Mouse (Mus musculus) spleen, adult 12 weeks (tissue): ENCODE data around the gene Adamts12.

Source experiments
- DNase-seq: peaks from one replicate; pipeline ENCODE4 v3.0.0; 2022; ENCODE audit warnings: low spot score

Gene Adamts12

DNA sequence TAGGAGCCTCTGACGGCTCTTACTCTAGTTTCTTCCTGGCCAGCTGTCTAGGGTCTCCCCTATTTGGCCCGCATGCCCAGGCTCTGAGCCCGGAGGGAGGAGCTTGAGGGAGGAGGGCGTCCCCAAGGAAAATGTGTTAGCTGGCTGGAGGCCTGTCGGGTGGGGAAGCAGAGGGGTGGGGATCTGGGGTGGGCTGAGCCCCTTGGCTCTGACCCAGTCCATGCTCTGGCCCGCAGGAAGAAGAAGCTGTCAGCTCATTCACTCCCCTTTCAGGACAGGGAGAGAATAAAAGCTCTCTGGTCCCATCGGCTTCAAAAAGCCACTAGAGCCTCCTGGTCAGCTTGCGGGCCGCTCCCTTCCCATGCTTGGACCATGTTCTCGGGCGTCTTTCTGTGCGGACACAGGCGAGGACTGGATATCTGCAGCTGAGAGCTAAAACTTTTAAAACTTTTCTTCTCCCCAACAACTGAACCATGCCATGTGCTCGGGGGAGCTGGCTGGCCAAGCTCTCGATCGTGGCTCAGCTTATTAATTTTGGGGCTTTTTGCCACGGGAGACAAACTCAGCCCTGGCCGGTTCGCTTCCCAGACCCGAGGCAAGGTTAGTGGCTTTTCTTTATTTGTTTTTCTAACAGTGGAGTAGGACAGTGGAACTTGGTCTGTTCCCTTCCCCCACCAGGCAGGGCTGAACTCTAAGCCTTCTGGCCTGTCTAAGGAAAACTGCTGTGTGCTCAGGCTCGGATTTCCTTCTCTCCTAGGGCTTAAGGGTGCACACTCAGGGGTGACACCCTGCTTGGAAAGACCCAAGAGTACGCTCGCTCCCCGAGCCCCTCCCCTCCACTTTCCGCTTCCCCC, at the start of gene Adamts12:
Gene Adamts12 (plus strand): TSS at position 233 of the 854 bp plus-strand sequence.
- no peak for DNase-seq

DNA sequence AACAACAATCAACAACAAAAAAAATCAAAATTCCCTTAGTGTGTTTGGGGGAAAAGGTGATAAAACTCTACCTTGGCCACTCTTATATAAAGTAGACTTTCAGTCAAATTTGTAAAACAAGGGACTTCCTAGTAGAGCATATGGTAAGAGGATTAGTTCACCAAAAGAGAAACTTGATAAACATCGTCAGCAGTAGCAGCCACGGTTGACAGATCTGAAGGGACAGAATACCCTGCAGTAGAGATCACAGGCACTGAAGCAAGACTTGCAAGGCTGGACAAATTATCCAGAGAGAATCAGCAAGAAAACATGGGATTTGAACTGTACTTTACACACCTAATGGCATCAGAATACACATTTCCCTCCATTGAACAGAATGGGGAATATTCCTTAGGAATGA, 49.7 kb upstream of the Adamts12 start:
- no peak for DNase-seq

DNA sequence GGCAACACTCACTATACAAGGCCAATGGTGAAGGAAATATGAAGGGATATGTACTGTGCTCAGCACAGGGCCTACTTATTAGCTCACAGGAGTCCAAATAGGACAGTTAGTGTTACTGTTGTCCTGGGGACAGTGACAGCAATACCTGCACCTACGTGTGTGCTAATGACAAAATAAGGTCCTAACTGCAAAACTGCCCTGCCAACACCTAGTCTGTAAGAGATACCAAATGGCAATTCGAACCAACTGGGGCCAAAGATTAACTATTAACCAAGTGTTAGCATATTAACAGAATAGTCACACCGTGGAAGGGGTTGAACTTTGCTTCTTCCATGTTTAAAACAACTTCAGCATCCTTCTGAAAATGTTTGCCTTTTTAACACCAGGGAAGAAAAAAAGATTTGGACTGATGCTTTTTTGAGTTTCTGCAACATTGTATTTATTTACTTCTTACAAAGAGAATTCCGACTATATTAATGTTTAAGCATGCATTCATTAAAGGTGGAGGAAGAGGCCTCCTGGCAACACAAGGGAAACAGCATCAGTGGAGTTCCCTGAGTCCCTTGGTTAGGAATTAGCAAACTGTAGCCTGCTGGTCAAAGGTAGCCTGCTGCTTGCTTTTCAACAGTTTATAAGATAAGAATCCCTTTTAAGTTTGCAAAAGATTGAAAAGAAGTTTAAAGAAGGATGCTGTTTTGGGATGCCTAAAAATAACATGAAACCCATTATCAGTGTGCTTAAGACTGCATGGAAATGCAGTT, 37.6 kb upstream of the Adamts12 start:
- DNase-seq: no peak

DNA sequence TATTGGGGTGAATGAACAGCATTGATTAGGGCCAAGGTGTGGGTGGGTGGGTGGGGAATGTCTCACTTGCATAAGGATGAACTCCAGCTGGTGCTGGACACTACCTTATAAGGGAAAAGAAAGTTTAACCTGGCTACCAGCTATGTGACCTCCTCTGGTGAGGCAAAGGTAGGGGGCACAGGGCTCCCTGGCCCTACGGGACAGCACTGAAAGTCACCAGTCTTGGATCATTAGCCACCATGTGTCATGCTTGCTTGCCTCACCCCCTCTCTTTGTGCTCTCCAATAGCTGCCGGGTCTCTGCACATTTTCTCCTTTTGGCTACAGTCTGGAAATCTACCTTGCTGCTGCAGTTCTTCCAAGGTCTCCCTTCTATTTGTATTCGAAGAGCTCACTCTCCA, 34.4 kb upstream of the Adamts12 start:
- DNase-seq: no peak

DNA sequence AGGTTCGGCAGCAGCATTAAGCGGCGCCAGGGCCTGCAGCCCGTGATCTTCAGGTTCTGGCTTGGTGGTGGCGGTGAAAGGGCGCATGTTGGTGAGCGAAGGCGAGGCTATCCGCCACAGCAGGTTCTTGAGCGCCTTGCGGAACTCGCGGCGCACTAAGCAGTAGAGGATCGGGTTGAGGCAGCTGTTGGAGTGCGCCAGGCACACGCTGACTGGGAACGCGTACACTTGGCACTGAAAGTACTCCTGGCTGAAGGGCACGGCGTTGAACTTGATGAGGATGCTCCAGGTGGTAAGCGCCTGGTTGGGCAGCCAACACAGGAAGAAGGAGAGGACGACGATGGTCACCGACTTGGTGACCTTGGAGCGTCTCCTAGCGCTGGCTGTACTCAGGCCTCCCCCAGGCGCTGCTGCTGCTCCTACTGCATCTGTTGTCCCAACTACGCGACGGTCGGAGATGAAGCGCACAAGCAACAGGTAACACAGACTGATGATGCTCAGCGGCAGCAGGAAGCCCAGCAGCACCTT, 28.6 kb upstream of the Adamts12 start:
- no peak for DNase-seq

DNA sequence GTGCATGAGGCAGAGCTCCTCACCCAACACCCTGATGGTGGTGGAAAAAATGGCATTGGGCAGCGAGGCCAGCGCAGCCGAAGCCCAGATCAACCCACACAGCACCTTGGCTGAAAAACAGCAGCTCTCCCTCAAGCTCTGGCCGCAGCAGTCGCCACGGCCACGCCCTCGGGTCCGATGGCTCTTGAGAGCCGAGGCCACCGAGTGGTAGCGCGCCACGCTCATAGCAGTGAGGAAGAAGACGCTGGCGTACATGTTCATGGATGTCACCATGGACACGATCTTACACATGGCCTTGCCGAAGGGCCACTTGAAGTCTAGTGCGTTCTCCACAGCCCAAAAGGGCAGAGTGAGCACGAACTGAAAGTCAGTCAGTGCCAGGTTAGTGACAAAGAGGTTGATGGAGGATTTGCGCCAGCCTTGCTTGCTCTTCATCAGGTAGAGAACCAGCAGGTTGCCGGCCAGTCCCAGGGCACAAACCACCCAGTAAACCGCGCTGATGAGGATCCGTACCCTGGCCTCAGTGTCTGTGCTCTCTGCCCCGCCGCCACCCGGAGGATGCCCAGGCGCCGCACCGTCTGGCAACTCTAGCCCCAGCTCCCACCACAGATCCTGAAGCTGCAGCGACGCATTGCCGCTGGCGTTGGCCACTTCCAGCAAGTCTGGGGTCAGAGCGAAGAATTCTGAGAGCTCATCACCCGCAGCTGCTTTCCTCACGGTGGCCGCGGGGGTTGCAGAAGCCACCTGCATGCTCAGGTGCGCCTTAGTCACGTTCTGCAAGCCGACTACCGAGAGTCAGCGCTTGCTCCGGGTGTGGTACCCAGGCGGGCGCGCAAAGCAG, 27.8 kb upstream of the Adamts12 start:
- no peak for DNase-seq

DNA sequence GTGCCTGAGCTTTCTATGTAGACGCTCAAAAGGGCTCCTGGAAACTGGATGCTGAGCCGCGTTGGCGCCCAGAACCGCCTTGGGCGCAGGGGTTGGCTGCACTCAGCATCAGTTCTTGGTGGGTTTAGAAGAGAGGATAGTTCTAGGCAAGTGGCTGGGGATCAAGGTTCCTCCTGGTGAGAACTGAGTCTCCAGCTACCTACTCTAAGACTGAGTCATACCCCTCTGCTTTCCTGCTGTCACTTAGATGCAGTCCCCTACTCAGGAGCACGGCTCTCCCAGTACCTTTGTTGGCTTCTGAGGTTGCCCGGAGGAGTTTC, 27.3 kb upstream of the Adamts12 start:
- DNase-seq: no peak

DNA sequence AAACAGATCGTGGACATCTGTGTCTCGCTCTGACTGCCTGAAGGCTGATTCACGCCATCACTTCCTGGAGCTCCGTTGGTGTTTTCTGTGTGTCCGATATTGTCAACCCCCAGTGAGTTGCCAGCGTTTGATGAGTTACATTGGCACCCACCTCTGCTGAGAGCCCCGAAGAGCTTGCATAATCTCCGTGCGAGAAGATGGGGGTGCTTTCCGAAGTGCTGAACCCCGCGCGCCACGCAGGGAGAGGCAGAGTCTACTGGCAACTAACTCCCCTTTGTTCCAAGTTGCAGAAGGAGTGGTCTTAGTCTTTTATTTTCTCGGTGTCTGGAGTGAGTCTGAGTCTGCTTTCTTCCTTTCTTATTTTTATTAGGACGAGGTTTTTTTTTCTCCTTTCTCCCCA, 26.9 kb upstream of the Adamts12 start, which contains the start of gene Rxfp3:
Gene Rxfp3 (minus strand): TSS at position 281 of the 400 bp plus-strand sequence.
- no peak for DNase-seq

DNA sequence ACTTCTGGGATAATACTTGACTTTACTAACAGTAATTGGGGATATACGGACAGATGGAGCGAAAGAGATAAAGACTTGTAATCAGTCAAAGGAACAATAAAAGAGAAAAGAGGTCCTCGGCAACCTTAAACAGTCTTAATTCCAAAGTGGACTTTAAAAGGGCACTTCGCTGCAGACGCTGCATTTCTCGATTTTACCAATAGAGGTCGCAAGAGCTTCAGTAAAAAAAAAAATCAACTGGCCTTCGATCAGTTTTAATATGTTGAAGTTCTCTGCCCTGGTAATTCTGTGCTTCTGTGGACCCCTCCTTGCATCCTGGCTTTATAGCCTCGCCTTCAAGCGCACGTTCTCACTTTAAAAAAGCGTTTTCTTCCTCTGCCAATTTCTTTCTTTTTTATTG, 26.1 kb upstream of the Adamts12 start:
- no peak for DNase-seq

DNA sequence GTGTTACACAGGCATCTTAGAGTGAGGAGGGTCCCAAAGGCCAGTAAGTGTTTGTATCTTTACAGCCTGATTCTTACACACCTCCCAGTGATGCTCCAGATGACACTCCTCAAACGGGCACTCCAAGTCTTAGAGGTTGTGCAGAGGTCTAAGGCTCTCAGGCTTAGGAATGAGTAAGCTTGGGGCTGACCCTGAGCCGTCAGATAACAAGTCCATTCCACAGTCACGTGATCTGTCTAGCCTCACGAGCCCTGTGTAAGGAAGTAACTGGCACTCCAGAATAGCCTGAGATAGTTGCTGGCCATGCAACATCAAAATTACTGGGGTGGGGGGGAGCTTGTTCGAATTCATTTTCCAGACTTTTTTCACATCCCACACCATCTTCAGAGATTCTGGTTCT, 24.5 kb upstream of the Adamts12 start:
- no peak for DNase-seq

DNA sequence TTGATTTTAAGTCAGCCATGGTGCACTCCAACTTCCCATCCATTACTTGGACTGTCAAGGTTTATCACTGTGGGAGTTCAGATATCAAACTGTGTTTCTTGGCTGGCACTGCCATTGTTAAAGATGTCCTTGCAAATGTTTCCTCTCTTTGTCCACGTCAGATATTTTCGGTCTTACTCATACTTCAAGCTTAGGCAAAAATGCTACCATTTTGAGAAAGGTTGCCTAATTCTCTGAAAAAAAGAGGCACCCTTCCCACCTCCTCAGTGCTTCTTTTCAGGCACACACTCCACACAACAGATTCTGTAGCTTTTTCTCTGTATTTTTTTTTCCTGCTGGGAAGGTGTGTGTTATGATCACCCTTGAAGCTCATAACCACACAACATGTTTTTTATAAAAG, 23.4 kb upstream of the Adamts12 start:
- DNase-seq: no peak

DNA sequence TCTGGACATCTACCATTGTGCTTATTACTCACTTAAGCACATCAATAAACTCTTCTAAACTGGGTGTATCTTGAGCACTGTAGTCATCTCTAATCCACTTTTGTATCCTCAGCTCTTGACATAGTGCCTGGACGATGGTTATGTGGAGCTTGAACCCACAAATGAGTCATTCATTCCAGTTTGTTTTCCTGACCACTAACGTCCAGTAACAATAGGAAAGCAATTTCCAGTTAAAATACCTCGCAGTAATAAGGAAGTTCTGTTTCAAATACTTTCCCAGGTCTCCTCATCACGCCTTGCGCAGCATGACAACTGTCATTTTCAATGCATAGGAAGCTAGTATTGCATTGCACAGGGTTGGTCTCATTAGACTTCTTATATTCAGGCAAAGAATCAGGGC, 21.8 kb upstream of the Adamts12 start:
- DNase-seq: no peak

DNA sequence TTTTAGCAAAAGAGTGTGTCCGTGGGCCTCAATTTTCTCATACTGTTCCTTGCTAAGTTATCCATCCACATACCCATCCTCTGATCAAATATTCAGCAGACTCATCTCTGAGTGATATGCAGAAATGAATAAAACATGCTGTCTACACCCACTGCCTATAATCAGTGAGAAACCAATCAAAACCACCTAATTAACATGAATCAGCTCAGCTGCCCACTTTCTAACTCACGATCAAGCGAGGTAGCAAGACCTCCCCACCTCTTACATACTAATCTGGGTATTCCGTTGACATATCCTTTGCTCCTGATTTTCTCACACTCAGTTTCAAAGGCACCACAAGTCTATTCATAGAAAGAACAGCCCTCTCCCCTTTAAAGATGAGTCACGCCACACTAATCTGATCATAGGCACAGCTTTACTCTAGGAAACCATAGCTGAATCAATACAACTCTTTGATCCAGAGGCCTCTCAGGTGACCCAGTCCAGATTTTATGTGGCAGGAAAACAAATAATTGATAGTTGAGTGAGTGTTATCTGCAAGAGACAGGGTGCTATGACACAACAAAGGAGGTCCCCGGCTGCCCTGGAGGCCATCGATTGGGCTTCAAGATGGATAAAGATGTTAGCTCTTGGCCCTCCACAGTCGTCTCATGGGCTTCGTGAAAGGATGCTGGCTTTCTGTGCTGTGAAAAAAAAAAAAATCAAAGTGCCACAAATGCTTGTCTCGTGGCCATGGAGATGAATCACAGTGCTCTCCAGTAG, 10.7 kb upstream of the Adamts12 start:
- no peak for DNase-seq

DNA sequence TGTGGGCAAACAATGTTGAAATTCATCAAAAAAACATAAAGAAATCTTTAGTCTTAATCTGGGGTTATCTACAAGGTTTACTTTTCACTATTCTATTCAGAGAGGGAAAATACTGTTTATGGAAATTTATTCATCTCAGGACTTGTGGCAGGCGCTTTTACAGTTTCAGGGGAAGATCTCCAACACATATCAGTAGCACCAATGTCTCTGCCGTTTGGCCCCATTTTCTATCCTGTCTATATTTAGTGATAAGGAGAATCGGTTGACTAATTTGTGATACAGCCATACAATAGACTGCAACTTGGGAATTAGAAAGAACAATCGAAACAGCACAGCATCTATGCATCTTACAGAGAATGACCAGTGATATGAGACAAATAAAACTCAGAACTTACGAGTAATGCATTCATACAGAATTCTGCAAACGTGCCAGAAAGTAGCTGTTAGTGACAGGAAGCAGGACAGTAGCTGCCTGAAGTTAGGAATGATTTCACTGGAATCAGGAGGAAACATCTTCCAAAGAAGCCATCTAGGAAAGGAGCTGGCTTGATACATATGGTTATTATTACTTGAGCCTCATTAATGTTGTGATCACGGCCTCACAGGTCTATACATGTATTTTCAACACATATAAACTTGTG, 10.0 kb upstream of the Adamts12 start:
- DNase-seq: no peak

DNA sequence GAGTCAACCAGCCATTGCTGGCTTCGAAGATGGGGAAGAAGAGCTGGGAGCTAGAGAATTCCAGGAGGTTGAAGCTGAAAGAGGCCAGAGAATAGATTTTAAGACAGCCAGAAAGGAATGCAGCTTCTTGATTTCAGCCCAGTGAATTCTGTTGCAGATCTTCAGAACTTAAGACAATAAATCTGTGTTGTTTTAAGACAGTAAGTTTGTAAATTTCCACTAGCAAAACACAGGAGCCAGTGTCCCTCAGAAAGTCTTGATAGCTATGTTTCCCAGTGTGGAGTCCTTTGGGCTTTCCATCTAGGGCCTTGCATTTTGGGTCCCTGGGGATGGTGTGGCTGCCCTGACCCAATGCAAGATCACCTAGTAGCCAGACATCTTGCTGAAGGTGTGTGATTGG, 1.7 kb upstream of the Adamts12 start:
- DNase-seq: no peak

DNA sequence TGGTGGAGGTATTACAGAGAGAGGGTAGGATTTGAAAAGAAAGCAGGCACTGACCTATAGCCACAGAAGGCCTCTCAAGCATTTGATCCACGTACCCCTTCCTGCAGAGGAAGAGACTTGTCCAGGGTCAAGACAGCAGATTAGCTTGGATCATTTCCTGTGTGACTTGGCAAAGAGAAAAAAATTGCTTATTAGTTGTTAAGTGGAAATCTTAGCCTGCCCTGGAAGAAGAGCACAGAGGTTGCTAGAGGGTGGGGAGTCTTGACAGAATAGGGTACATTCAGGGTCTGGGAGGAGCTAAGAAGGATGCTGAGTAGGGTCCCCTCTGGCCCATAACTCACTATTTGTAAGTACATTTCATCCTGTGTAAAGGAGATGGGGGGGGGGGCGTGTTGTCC, 431 bp upstream of the Adamts12 start:
- no peak for DNase-seq

DNA sequence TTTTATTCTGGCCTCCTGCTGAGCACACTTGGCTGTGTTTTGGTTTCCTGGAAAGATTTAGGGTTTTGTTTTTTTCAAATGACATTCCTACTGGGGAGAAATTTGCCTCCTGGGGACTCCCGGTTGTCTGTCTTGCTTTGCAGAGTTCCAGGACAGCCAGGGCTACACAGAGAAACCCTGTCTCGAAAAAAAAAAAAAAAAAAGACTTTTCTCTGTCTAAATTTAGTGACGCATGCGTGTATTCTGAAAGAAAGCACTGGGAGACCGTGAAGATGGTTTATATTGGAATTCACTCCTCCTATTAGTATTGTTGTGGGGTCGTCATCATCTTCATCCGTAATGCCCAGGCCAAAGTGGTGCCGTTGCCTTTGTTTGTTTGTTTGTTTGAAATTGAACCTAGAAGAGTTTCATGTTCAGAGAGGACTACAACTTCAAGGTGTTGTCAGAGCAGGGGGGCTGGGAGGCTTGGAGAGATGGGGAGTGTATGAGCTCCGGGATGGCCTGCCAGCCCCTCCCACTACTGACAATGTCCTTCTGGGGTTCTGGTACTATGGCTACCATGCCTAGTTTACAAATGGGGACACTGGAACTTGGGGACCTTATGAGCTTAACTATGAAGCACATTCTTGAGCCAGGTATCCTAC, 1.1 kb downstream of the Adamts12 start:
- no peak for DNase-seq

DNA sequence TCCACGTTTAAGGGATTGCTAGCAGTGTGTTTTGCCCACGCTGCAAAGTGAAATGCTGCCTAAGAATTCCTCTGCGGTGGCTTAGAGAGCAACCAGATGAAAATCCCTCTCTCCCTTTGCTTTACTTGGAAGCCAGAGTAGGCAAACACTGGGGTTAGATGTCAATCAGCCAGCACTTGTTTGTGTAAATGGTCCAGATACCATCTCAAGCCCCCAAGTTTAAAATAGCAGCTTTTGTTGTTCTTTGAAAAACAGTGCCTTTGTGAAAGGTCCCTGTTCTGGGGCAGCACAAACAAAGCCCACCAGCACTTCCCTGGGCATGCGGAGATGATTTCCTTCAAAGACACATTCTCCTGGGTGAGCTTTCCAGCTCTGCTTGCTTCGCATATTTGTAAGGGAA, 1.7 kb downstream of the Adamts12 start:
- DNase-seq: no peak

DNA sequence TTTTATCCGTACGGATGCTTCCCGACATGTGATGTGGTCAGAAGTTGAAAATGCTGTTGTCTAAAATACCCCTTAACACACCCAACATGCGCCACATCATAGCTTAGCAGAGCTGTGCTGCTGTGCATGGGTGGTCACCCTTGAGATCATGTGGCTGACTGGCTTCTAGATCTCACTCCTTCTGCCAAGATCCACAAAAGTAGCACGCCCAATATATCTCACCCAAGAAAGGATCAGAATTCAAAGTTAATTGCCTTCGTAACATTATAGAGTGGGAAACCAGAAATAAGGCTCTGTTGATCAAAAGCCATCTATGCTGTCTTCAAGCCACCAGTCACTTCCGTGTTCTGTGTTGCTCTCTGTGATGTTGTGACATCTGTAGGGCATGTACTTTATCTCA, 3.3 kb downstream of the Adamts12 start:
- no peak for DNase-seq

DNA sequence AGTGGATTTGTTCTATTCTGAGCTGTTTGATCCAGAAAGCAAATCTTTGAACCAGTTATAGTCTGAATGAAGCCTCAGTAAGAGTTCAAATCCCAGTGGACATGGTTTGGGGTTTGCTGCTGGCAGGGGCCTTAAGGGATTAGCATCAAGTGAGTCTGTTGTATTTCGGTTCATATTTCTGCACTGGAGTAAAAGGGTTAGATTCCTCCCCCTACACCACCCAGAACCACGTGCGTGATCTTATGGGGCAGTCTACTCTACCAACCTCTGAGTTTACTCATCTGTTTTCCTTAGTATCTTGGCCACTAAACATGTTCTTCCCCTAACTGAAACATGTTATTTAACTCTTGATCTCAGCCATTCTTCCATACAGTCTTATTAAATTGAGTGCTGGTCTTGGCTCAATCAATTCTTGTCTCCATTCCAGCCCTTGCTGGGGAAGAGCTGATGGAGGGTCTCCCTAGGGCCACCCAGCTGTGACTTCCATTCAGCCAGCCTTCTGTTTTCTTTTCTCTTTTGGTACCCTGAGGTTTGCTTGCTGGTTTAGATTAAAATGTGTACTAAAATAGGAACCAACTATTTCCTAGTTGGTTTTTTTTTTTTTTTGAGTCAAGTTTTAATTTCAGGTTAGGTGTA, 11.3 kb downstream of the Adamts12 start:
- DNase-seq: no peak
